Mouse (Mus musculus) heart, adult 2 months (tissue): ENCODE data around the gene Zcchc3. TPM values are rescaled to one million over a fixed set of nuclear protein-coding genes. Genes with fewer than 3 reads are reported as not detected.

Experiments used
- DNase-seq, 2 experiments: peaks; one replicate each; pipeline ENCODE4 v3.0.0; 2021
- H3K27ac ChIP-seq: fragments of 200-600 bp; 2 replicates; pipeline ENCODE4 v1.8.1; 2022
- H3K27me3 ChIP-seq: fragments of 200-500 bp; 2 replicates; pipeline ENCODE4 v1.6.1; 2012; ENCODE audit warnings: mild to moderate bottlenecking, low read length, inconsistent platforms, mixed read lengths; ENCODE audit not compliant: control insufficient read depth, insufficient read depth
- H3K36me3 ChIP-seq: fragments of 200-500 bp; 2 replicates; pipeline ENCODE4 v1.6.1; 2012; ENCODE audit warnings: low read length, inconsistent platforms; ENCODE audit not compliant: control insufficient read depth, insufficient read depth
- H3K4me1 ChIP-seq: fragments of 200-500 bp; 2 replicates; pipeline ENCODE4 v1.6.1; 2011; ENCODE audit warnings: low read length; ENCODE audit not compliant: control insufficient read depth, insufficient read depth
- H3K4me3 ChIP-seq: fragments of 200-600 bp; 2 replicates; pipeline ENCODE4 v1.8.1; 2022
- H3K79me2 ChIP-seq: fragments of 200-500 bp; replicated peaks from 2 replicates; pipeline ENCODE4 v1.6.1; 2012; ENCODE audit warnings: mild to moderate bottlenecking, inconsistent platforms, low read length, moderate library complexity, mixed read lengths; ENCODE audit not compliant: control insufficient read depth, insufficient read depth
- H3K9ac ChIP-seq: fragments of 200-500 bp; 2 replicates; pipeline ENCODE4 v1.6.1; 2012; ENCODE audit warnings: low read depth, mild to moderate bottlenecking, control low read depth, inconsistent platforms, low read length, mixed read lengths
- CTCF ChIP-seq: fragments of 200-600 bp; IDR thresholded peaks from 2 replicates; pipeline ENCODE4 v1.8.1; 2022; ENCODE audit warnings: antibody characterized with exemption, mild to moderate bottlenecking, moderate library complexity
- EP300 ChIP-seq: fragments of 200-500 bp; IDR thresholded peaks from 2 replicates; pipeline ENCODE4 v1.6.1; 2011; ENCODE audit warnings: low read depth, low read length, control low read depth; ENCODE audit not compliant: insufficient read depth
- POLR2A ChIP-seq: fragments of 200-500 bp; IDR thresholded peaks from 2 replicates; pipeline ENCODE4 v1.6.1; 2011; ENCODE audit warnings: mild to moderate bottlenecking, low read depth, low read length, control low read depth; ENCODE audit not compliant: insufficient read depth
- WGBS: fragments of 180-500 bp; shearing (Covaris S2); methylation state at CpG from one replicate; pipeline ENCODE4 v1.1.7; 2018; 5-methylcytosine and 5-hydroxymethylcytosine counted together
- intact Hi-C: fragments of 180-260 bp; cut with DNase I; formaldehyde crosslinking; loops from one replicate; pipeline ENCODE4 v1.15.1; 2025
- polyA plus RNA-seq: library from polyadenylated mRNA; depleted of rRNA; stranded (reverse); fragments of >200 nt; gene quantifications from 2 replicates; pipeline ENCODE4 v1.2.3, GENCODE M21; 2012
- total RNA-seq, 2 experiments: library from RNA; stranded (reverse); gene quantifications; 2 replicates each; pipeline ENCODE4 v1.2.3; 2021

The Zcchc3 gene
- total and polyA plus RNA-seq, 3 experiments, result 4.0 to 9.1 (median 6.7) TPM

DNA sequence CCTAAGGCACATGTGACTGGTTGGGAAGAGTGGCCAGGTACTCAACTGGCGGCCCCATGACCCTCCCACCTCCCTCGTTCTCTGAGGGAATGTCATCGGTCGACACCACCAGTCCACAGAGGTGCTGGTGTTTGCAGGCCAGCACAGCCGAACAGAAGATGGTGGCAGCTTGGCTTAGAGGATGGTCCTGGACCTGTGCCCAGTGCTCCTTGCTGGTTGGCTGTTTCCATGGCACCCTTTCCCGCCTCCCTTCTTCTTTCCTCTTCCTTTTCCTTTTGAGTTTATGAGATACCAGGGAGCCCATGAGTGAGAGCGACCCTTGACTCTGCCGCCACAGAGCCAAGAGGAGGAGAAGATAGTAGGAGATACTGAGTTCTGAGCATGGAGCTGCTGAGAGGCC, 28.5 kb upstream of the Zcchc3 start:
- Histone ChIP-seq H3K9ac (no peak overlapping the region), H3K79me2 (no peaks in the 10 kb centered on the region), H3K4me1 (no peaks in the 10 kb centered on the region), H3K4me3 (no peak overlapping the region), H3K36me3 (no peaks in the 10 kb centered on the region), H3K27ac (no peak overlapping the region), H3K27me3 (no peaks in the 10 kb centered on the region)
- no peak for DNase-seq
- 80% methylated on average over 8 of the region's 8 CpGs for WGBS
- no peak for TF ChIP-seq EP300
- no peak for TF ChIP-seq POLR2A
- no peak for TF ChIP-seq CTCF
- intact Hi-C loops, result no loop called here

DNA sequence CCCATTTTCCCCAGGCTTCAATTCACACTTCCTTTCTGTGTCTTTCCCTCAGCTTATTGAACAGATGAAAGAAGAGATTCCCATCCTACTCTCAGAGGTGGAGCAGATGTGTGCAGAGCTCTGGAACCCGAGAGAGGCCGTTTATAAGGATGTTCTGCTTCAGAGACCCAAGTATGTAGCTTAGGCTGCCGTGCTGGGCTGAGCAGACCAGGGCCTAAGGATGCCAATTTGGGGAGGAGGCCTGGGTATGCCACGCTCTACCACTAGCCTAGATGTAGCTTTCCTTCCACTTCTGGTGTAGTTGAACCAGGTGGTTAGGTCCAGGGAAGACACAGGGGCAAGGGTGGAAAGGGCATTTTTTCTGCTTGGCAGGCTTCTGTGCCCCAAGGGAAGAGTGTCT, 27.5 kb upstream of the Zcchc3 start:
- intact Hi-C loops, result no loop called here
- Histone ChIP-seq H3K4me1 (peaks cover under 1% of the 10 kb centered on the region), H3K9ac (no peak overlapping the region), H3K27ac (no peak overlapping the region), H3K27me3 (no peaks in the 10 kb centered on the region), H3K36me3 (no peaks in the 10 kb centered on the region), H3K79me2 (no peaks in the 10 kb centered on the region), H3K4me3 (no peak overlapping the region)
- TF ChIP-seq POLR2A (no peak), CTCF (no peak), EP300 (no peak)
- 85% methylated on average over 4 of the region's 4 CpGs for WGBS
- DNase-seq, result no peak

DNA sequence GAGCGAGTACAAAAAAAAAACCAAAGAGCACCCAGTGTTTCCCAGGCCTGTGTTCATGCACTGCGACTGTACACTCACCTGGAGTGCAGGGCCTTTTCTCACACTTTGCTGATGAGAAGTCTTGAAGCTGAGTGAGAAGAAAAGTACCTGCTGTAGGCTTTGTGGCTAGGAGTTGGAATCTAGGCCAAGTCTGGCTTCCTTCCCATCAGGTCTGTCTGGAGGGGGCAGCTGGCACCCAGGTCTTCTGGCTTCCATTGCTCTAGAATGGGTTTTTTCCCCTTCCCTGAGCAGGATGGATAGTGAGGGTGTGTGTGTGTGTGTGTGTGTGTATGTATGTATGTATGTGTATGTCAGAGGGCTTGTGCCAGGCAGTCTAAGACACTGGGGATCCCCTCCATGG, 25.0 kb upstream of the Zcchc3 start:
- no peaks in the 10 kb centered on the region for H3K36me3 ChIP-seq
- 94% methylated on average over 2 of the region's 2 CpGs for WGBS
- no peaks in the 10 kb centered on the region for H3K27me3 ChIP-seq
- H3K79me2 ChIP-seq, result no peaks in the 10 kb centered on the region
- H3K27ac ChIP-seq, result no peak overlapping the region
- TF ChIP-seq EP300, result no peak
- TF ChIP-seq POLR2A, result no peak
- TF ChIP-seq CTCF, result no peak
- no peak overlapping the region for H3K9ac ChIP-seq
- intact Hi-C loops, result no loop called here
- H3K4me3 ChIP-seq, result no peak overlapping the region
- H3K4me1 ChIP-seq, result peaks cover 3% of the 10 kb centered on the region
- no peak for DNase-seq

DNA sequence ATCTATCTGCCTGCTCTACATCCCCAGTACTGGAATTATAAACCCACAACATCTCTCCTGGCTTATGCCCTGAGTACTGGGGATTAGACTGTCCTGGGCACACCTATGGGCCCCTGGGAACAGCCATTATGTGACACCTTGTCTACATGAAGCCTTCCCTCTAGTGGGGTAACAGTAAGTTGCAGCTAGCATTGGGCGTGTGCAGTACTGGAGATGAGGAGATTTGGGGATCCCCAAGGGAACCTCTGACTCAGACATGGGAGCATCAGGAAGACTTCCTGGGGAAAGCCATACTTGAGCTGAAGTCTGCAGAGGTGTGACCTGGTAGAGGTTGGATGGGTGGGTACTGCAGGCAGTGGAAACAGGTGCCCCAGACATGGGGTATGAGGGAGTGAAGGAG, 24.1 kb upstream of the Zcchc3 start:
- TF ChIP-seq POLR2A (no peak), EP300 (no peak), CTCF (no peak)
- H3K4me1 ChIP-seq, result peaks cover 3% of the 10 kb centered on the region
- no peaks in the 10 kb centered on the region for H3K79me2 ChIP-seq
- DNase-seq, result no peak
- H3K27ac ChIP-seq, result no peak overlapping the region
- H3K27me3 ChIP-seq, result no peaks in the 10 kb centered on the region
- H3K4me3 ChIP-seq, result no peak overlapping the region
- intact Hi-C loops, result no loop called here
- H3K36me3 ChIP-seq, result no peaks in the 10 kb centered on the region
- no peak overlapping the region for H3K9ac ChIP-seq
- 72% methylated on average over 1 of the region's 1 CpGs for WGBS

DNA sequence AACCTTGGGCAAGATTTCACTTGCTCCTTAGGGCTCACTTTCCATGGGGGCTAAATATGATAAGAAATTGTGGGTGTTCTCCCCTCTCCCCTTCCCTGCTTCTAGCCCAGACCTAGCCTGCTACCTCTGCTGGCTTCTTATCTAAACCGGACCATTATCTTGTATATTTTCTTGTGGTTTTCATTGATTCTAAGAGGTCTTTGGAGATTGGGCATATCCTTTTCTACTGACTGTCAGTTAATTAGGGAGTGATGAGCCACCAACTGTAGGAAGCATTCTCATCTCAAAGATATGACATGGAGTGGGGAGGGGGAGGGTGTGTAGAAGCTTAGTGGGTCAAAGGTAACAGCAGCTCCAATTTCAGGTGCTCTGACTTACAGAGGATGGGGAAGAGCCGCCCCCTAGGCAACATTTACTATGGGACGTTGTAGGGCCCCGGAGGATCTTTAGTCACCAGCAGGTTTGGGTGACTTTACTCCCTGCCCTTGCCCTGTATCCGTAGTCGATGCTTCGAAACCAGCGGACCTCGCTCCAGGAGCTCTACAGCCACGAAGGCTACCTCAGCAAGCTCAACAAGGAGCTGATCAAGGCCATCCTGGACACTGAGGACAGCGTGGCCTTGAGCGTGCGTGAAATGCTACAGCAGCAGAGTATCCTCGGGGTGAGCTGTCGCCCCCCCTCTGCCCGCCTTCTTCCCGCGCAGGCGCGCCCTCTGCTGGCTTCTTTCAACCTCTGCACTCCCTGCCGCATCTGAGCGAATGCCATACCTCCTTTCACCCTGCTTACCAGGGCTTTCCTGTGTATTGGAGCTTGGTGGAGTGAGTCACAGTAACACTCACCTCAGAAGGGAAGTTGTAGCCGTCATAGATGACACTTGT, 22.4 kb upstream of the Zcchc3 start:
- Histone ChIP-seq H3K36me3 (no peaks in the 10 kb centered on the region), H3K4me1 (peaks cover 3% of the 10 kb centered on the region), H3K27ac (peak overlapping the region; percentile 71), H3K9ac (peak overlapping the region; percentile 57), H3K4me3 (no peak overlapping the region), H3K79me2 (no peaks in the 10 kb centered on the region), H3K27me3 (no peaks in the 10 kb centered on the region)
- TF ChIP-seq EP300 (peak; percentile 54; the same call in 1 of the 2 replicates), CTCF (no peak; the same call in 1 of the 2 replicates), POLR2A (peak; percentile 22; the same call in 1 of the 2 replicates)
- peak; percentile 82 to 88 for DNase-seq
- WGBS, result 6% methylated on average over 23 of the region's 23 CpGs
- intact Hi-C loops, result loop anchor here (1.0 to 2.0 kb wide), 2 partner anchors 22 to 44 kb away; partner anchors contain the start of genes 6820408C15Rik and Zcchc3

DNA sequence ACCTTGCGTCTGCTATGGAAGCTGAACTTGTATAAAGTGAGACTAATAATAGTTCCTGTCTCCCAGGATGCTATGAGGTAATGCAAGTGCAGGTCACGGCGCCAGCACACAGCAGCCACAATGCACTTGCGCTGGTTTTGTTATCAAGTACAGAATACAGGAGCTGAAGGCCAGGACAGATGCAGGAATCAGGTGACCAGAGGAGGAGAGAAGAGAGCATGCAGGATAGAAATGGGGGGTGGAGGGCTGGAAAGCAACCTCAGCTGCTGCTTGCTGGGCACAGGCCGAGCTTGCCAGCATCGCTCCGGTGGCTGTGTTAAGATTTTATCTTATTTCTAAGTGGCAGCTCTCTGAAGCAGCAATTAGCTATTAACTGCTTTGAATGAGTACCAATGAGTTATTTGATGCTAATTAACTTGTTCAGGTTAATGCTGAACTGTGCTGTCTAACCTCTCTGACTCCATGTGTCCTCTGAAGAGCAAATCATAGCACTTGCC, 21.6 kb upstream of the Zcchc3 start:
- 59% methylated on average over 7 of the region's 7 CpGs for WGBS
- Histone ChIP-seq H3K27ac (peak overlapping the region; percentile 71), H3K27me3 (no peaks in the 10 kb centered on the region), H3K36me3 (no peaks in the 10 kb centered on the region), H3K79me2 (no peaks in the 10 kb centered on the region), H3K9ac (no peak overlapping the region), H3K4me1 (peaks cover 3% of the 10 kb centered on the region), H3K4me3 (no peak overlapping the region)
- peak; percentile 35 to 65 for DNase-seq
- intact Hi-C loops, result loop anchor here (2.0 kb wide), 1 partner anchor 22 kb away; the partner anchor contains the start of genes 6820408C15Rik and Zcchc3
- TF ChIP-seq EP300 (no peak), CTCF (no peak), POLR2A (no peak)
